Mouse (Mus musculus): Measurements from ENCODE around the gene Sumf1. TPM values are rescaled to one million over a fixed set of nuclear protein-coding genes. Genes with fewer than 3 reads are reported as not detected.

Gene Sumf1
- polyA plus RNA-seq, 1 experiment from 2014 or later = 15.0 TPM

DNA sequence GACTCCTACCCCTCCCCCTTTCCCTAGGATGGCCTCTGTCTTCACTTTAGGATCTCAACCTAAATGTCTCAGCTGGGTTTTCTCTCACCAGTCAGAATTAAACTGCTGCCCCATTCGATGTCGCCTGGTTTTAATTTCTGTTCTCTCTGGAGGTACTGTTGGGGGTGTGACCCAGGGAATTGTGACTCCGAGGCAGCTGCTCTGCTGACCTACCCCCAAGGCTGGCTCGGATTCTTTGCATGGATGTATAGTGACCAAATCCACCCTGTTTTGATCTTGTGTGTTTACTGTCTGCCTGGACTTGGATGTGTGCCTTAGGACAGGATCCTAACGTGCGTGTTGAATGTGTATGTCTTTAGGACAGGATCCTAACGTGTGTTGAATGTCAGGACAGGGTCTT is 40.8 kb upstream of the Sumf1 start:
- H3K4me1 ChIP-seq (replicated peaks; ENCODE audit: control insufficient read depth, insufficient read depth, low read length) = peaks cover 2% of the 10 kb centered on the region; the same call in 1 of the 2 replicates
- H3K9me3 ChIP-seq (ENCODE audit: control insufficient read depth, low read length) = no peaks in the 10 kb centered on the region
- no peak overlapping the region for H3K4me2 ChIP-seq (ENCODE audit: low read depth, low read length, severe bottlenecking)
- ATAC-seq (replicated peaks; ENCODE audit: low FRiP score) = no peak
- no peak overlapping the region for H3K9ac ChIP-seq (ENCODE audit: low read length)
- H3K4me3 ChIP-seq (ENCODE audit: low read depth, low read length) = no peak overlapping the region
- H3K36me3 ChIP-seq (ENCODE audit: control insufficient read depth, insufficient read depth, low read length) = no peaks in the 10 kb centered on the region
- no peak for DNase-seq (ENCODE audit: low spot score)
- WGBS = 75% methylated on average over 7 of the region's 7 CpGs
- H3K27ac ChIP-seq (ENCODE audit: low read depth, low read length) = no peak overlapping the region
- no peaks in the 10 kb centered on the region for H3K27me3 ChIP-seq (ENCODE audit: control insufficient read depth, insufficient read depth, low read length)

DNA sequence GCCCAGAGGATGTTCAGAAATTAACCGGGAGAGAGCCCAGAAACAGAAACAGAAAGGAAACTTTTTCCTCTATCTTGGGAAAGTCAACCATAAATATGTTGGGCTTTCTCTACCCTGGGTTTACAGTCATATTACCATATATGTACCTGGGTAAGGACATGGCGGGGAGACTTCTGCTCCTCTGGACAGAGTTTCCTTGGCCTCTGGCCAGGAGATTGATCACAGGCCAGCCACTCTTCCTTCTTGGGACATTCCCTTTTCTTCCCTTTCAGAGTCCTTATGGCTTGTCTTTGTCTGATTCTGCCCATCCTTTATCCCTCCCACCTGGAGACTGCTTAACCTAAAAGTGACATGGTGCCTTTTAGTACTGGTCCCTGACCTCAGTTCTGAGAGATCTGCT is 39.6 kb upstream of the Sumf1 start:
- 94% methylated on average over 2 of the region's 2 CpGs for WGBS
- DNase-seq (ENCODE audit: low spot score) = no peak
- Histone ChIP-seq H3K4me1 (replicated peaks; ENCODE audit: control insufficient read depth, insufficient read depth, low read length) (peaks cover 2% of the 10 kb centered on the region; the same call in 1 of the 2 replicates), H3K27ac (ENCODE audit: low read depth, low read length) (no peak overlapping the region), H3K9me3 (ENCODE audit: control insufficient read depth, low read length) (no peaks in the 10 kb centered on the region), H3K36me3 (ENCODE audit: control insufficient read depth, insufficient read depth, low read length) (no peaks in the 10 kb centered on the region), H3K9ac (ENCODE audit: low read length) (no peak overlapping the region), H3K4me2 (ENCODE audit: low read depth, low read length, severe bottlenecking) (no peak overlapping the region), H3K4me3 (ENCODE audit: low read depth, low read length) (no peak overlapping the region), H3K27me3 (ENCODE audit: control insufficient read depth, insufficient read depth, low read length) (no peaks in the 10 kb centered on the region)
- no peak for ATAC-seq (replicated peaks; ENCODE audit: low FRiP score)

DNA sequence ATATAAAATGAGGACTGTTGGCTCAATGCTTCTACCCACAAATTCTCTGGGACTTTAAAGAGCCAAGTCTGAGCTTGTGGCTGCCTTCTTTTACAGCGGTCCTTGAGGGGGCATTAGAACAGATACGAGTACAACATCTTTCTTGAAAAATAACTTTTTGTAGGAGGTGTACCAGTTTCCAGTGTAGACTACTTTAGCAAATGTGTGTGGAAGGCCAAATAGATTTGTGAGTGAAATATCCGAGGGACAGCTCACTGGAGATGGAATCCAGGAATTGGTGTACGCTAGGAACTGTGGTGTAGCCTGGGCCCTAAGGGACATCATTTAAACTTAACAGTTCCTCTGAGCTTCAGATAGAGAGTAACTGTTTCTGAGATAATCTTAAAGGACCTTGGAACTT is 39.0 kb upstream of the Sumf1 start:
- ATAC-seq (replicated peaks; ENCODE audit: low FRiP score) (no peak), DNase-seq (ENCODE audit: low spot score) (no peak)
- no peaks in the 10 kb centered on the region for H3K36me3 ChIP-seq (ENCODE audit: control insufficient read depth, insufficient read depth, low read length)
- H3K4me1 ChIP-seq (replicated peaks; ENCODE audit: control insufficient read depth, insufficient read depth, low read length) = peaks cover 2% of the 10 kb centered on the region; the same call in 1 of the 2 replicates
- H3K27me3 ChIP-seq (ENCODE audit: control insufficient read depth, insufficient read depth, low read length) = no peaks in the 10 kb centered on the region
- WGBS = 94% methylated on average over 4 of the region's 4 CpGs
- H3K4me3 ChIP-seq (ENCODE audit: low read depth, low read length) = no peak overlapping the region
- no peak overlapping the region for H3K4me2 ChIP-seq (ENCODE audit: low read depth, low read length, severe bottlenecking)
- no peaks in the 10 kb centered on the region for H3K9me3 ChIP-seq (ENCODE audit: control insufficient read depth, low read length)
- no peak overlapping the region for H3K9ac ChIP-seq (ENCODE audit: low read length)
- H3K27ac ChIP-seq (ENCODE audit: low read depth, low read length) = no peak overlapping the region

GRCm38 (mm10) chr6:108222875-108223274 is 37.5 kb upstream of the Sumf1 start:
- no peak for ATAC-seq (replicated peaks; ENCODE audit: low FRiP score)
- Histone ChIP-seq H3K4me2 (ENCODE audit: low read depth, low read length, severe bottlenecking) (no peak overlapping the region), H3K36me3 (ENCODE audit: control insufficient read depth, insufficient read depth, low read length) (no peaks in the 10 kb centered on the region), H3K27ac (ENCODE audit: low read depth, low read length) (no peak overlapping the region), H3K9ac (ENCODE audit: low read length) (no peak overlapping the region), H3K4me3 (ENCODE audit: low read depth, low read length) (no peak overlapping the region), H3K27me3 (ENCODE audit: control insufficient read depth, insufficient read depth, low read length) (no peaks in the 10 kb centered on the region), H3K9me3 (ENCODE audit: control insufficient read depth, low read length) (no peaks in the 10 kb centered on the region), H3K4me1 (replicated peaks; ENCODE audit: control insufficient read depth, insufficient read depth, low read length) (no peaks in the 10 kb centered on the region)
- WGBS = 90% methylated on average over 5 of the region's 5 CpGs
- DNase-seq (ENCODE audit: low spot score) = no peak

DNA sequence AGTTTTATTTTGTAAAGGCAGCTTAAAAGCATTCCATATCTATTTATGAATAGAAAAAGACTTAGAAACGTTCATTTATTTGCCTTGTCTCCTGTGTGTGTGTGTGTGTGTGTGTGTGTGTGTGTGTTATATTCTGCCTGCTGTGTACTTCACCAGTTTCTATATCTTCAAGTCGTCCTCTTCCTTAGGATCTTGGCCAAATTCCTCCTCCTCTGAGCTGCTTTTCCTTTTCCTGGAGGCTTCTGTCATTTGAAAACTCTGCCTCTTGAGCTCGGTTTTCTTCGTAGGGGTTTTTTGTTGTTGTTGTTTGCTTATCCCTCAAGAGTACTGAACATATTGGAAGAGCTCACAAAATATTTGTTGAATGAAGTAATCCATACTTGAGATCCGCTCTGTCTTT is 37.1 kb upstream of the Sumf1 start:
- ATAC-seq (replicated peaks; ENCODE audit: low FRiP score) (no peak), DNase-seq (ENCODE audit: low spot score) (no peak)
- Histone ChIP-seq H3K9ac (ENCODE audit: low read length) (no peak overlapping the region), H3K4me3 (ENCODE audit: low read depth, low read length) (no peak overlapping the region), H3K27me3 (ENCODE audit: control insufficient read depth, insufficient read depth, low read length) (no peaks in the 10 kb centered on the region), H3K36me3 (ENCODE audit: control insufficient read depth, insufficient read depth, low read length) (no peaks in the 10 kb centered on the region), H3K4me1 (replicated peaks; ENCODE audit: control insufficient read depth, insufficient read depth, low read length) (no peaks in the 10 kb centered on the region), H3K9me3 (ENCODE audit: control insufficient read depth, low read length) (no peaks in the 10 kb centered on the region), H3K27ac (ENCODE audit: low read depth, low read length) (no peak overlapping the region), H3K4me2 (ENCODE audit: low read depth, low read length, severe bottlenecking) (no peak overlapping the region)
- WGBS = 81% methylated on average over 5 of the region's 5 CpGs

- no peak for ATAC-seq (replicated peaks; ENCODE audit: low FRiP score)
- H3K4me3 ChIP-seq (ENCODE audit: low read depth, low read length) = no peak overlapping the region
- WGBS = 82% methylated on average over 3 of the region's 3 CpGs
Measured at GRCm38 (mm10) chr6:108217987-108218386, 32.6 kb upstream of the Sumf1 start.

GRCm38 (mm10) chr6:108216832-108217231 is 31.4 kb upstream of the Sumf1 start:
- no peak overlapping the region for H3K9ac ChIP-seq (ENCODE audit: low read length)
- DNase-seq (ENCODE audit: low spot score) = no peak
- peaks cover 3% of the 10 kb centered on the region; the same call in 1 of the 2 replicates for H3K4me1 ChIP-seq (replicated peaks; ENCODE audit: control insufficient read depth, insufficient read depth, low read length)
- H3K4me3 ChIP-seq (ENCODE audit: low read depth, low read length) = no peak overlapping the region
- no peak overlapping the region for H3K27ac ChIP-seq (ENCODE audit: low read depth, low read length)
- H3K36me3 ChIP-seq (ENCODE audit: control insufficient read depth, insufficient read depth, low read length) = no peaks in the 10 kb centered on the region
- no peaks in the 10 kb centered on the region for H3K9me3 ChIP-seq (ENCODE audit: control insufficient read depth, low read length)
- ATAC-seq (replicated peaks; ENCODE audit: low FRiP score) = no peak
- 92% methylated on average over 8 of the region's 8 CpGs for WGBS
- H3K27me3 ChIP-seq (ENCODE audit: control insufficient read depth, insufficient read depth, low read length) = no peaks in the 10 kb centered on the region
- H3K4me2 ChIP-seq (ENCODE audit: low read depth, low read length, severe bottlenecking) = no peak overlapping the region

More at GRCm38 (mm10) chr6:108217987-108218386, 32.6 kb upstream of the Sumf1 start:
- Histone ChIP-seq H3K27ac (ENCODE audit: low read depth, low read length) (no peak overlapping the region), H3K36me3 (ENCODE audit: control insufficient read depth, insufficient read depth, low read length) (no peaks in the 10 kb centered on the region), H3K27me3 (ENCODE audit: control insufficient read depth, insufficient read depth, low read length) (no peaks in the 10 kb centered on the region), H3K9me3 (ENCODE audit: control insufficient read depth, low read length) (no peaks in the 10 kb centered on the region), H3K9ac (ENCODE audit: low read length) (no peak overlapping the region), H3K4me1 (replicated peaks; ENCODE audit: control insufficient read depth, insufficient read depth, low read length) (peaks cover 3% of the 10 kb centered on the region; the same call in 1 of the 2 replicates), H3K4me2 (ENCODE audit: low read depth, low read length, severe bottlenecking) (no peak overlapping the region)
- no peak for DNase-seq (ENCODE audit: low spot score)

- ATAC-seq (replicated peaks; ENCODE audit: low FRiP score) = no peak
- no peak overlapping the region for H3K4me3 ChIP-seq (ENCODE audit: low read depth, low read length)
Measured at GRCm38 (mm10) chr6:108216091-108216490, 30.7 kb upstream of the Sumf1 start.

DNA sequence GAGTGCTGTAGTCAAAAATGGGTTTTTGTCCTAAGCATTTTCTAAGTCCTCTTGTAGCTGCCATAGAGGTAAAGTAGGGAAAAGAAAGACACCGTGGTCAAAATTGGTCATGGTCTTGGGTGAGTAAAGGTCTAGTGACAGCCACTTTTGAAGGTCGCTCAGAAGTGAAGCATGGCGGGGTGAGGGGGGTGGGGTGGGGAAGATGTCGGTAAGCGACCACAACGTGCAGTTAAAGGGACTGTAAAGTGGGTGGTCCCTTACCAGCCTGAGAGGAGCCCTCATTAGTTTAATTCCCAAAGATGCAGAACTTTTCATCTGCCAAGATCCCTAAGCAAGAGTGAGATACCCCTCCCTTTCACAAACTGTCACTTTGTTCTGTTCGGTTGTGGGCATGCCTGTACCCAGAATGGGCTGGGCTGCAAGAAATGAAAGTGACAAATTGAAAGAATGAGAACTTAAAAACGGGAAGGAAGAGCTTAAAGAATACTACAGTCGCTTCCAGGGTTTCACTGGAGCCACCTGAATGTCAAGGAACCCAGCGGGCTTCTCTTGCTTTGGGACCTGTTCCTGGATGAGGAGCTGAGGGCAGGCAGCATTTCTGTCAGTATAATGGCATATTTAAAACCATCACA is 29.0 kb upstream of the Sumf1 start:
- peak overlapping the region; percentile 65 for H3K9ac ChIP-seq (ENCODE audit: low read length)
- H3K27me3 ChIP-seq (ENCODE audit: control insufficient read depth, insufficient read depth, low read length) = no peaks in the 10 kb centered on the region
- H3K4me3 ChIP-seq (ENCODE audit: low read depth, low read length) = peak overlapping the region; percentile 64
- no peaks in the 10 kb centered on the region for H3K9me3 ChIP-seq (ENCODE audit: control insufficient read depth, low read length)
- ATAC-seq (replicated peaks; ENCODE audit: low FRiP score) (no peak), DNase-seq (ENCODE audit: low spot score) (no peak)
- H3K4me1 ChIP-seq (replicated peaks; ENCODE audit: control insufficient read depth, insufficient read depth, low read length) = peaks cover 3% of the 10 kb centered on the region; the same call in 1 of the 2 replicates
- peak overlapping the region; percentile 83 for H3K4me2 ChIP-seq (ENCODE audit: low read depth, low read length, severe bottlenecking)
- WGBS = 10% methylated on average over 10 of the region's 10 CpGs
- no peaks in the 10 kb centered on the region for H3K36me3 ChIP-seq (ENCODE audit: control insufficient read depth, insufficient read depth, low read length)
- no peak overlapping the region for H3K27ac ChIP-seq (ENCODE audit: low read depth, low read length)

More at GRCm38 (mm10) chr6:108216091-108216490, 30.7 kb upstream of the Sumf1 start:
- DNase-seq (ENCODE audit: low spot score) = no peak
- H3K9me3 ChIP-seq (ENCODE audit: control insufficient read depth, low read length) = no peaks in the 10 kb centered on the region
- peaks cover 3% of the 10 kb centered on the region; the same call in 1 of the 2 replicates for H3K4me1 ChIP-seq (replicated peaks; ENCODE audit: control insufficient read depth, insufficient read depth, low read length)
- WGBS = 83% methylated on average over 5 of the region's 5 CpGs
- no peak overlapping the region for H3K27ac ChIP-seq (ENCODE audit: low read depth, low read length)
- H3K36me3 ChIP-seq (ENCODE audit: control insufficient read depth, insufficient read depth, low read length) = no peaks in the 10 kb centered on the region
- H3K4me2 ChIP-seq (ENCODE audit: low read depth, low read length, severe bottlenecking) = no peak overlapping the region
- no peak overlapping the region for H3K9ac ChIP-seq (ENCODE audit: low read length)
- no peaks in the 10 kb centered on the region for H3K27me3 ChIP-seq (ENCODE audit: control insufficient read depth, insufficient read depth, low read length)

Data from forebrain, embryonic 11.5 days (tissue).